ENCODE assay signal across 26 mouse cellular contexts in genomic region chr1:78231901-78232546, GRCm38 (mm10). TPM values are rescaled to one million over a fixed set of nuclear protein-coding genes. Genes with fewer than 3 reads are reported as not detected.
DNase-seq lines count a peak whose midpoint lies in the region; ATAC-seq and TF ChIP-seq lines count a peak whose summit lies in the region.
"Had no signal": no experiment of that assay in that cellular context is flagged by ENCODE, and none has a peak within 500 bp of the region (broad histone marks: within the 10 kb centered on the region; RNA-seq: fewer than 3 reads in every experiment).

No protein-coding gene starts in this region.

- H3K27me3 ChIP-seq in forebrain, postnatal 0 days (ENCODE audit: insufficient read depth, low read length): no peaks in the 10 kb centered on the region
- peaks cover 7% of the 10 kb centered on the region; the same call in 1 of the 2 replicates for H3K27me3 ChIP-seq in forebrain, embryonic 10.5 days (ENCODE audit: poor library complexity, severe bottlenecking)
- no peaks in the 10 kb centered on the region for H3K27me3 ChIP-seq in neural tube, embryonic 15.5 days (replicated peaks)
- H3K27me3 ChIP-seq in limb, embryonic 12.5 days: peaks cover 5% of the 10 kb centered on the region; the same call in 1 of the 2 replicates
- H3K27me3 ChIP-seq: hindbrain, embryonic 15.5 days; intestine, embryonic 15.5 days had no signal

- no peak overlapping the region for H3K9ac ChIP-seq in forebrain, postnatal 0 days
- no peak overlapping the region for H3K9ac ChIP-seq in neural tube, embryonic 15.5 days (replicated peaks)
- no peak overlapping the region for H3K9ac ChIP-seq in limb, embryonic 12.5 days (replicated peaks)
- H3K9ac ChIP-seq: hindbrain, embryonic 15.5 days; intestine, embryonic 15.5 days had no signal

- no peak for TF ChIP-seq CTCF in forebrain, postnatal 0 days (IDR thresholded peaks at IDR 0.05; ENCODE audit: low read depth)

- WGBS in forebrain, postnatal 0 days: 45% methylated on average over 10 of the region's 10 CpGs
- 79% methylated on average over 10 of the region's 10 CpGs for WGBS in forebrain, embryonic 10.5 days
- WGBS in neural tube, embryonic 15.5 days: 63% methylated on average over 10 of the region's 10 CpGs
- 48% methylated on average over 10 of the region's 10 CpGs for WGBS in limb, embryonic 12.5 days

- H3K4me3 ChIP-seq in forebrain, postnatal 0 days (ENCODE audit: low read depth, low read length): no peak overlapping the region
- H3K4me3 ChIP-seq in forebrain, embryonic 10.5 days: no peak overlapping the region
- H3K4me3 ChIP-seq in neural tube, embryonic 15.5 days (replicated peaks): no peak overlapping the region
- no peak overlapping the region for H3K4me3 ChIP-seq in limb, embryonic 12.5 days (replicated peaks)
- H3K4me3 ChIP-seq: gastrocnemius, adult 2 months; heart, embryonic 10.5 days; hindbrain, embryonic 15.5 days; intestine, embryonic 15.5 days; midbrain, embryonic 10.5 days had no signal

- no peak for DNase-seq in forebrain, postnatal 0 days
- no peak for DNase-seq in forebrain, embryonic 10.5 days (ENCODE audit: extremely low spot score, low spot score)
- DNase-seq in neural tube, embryonic 10.5 days (ENCODE audit: extremely low spot score, low spot score): peak; percentile 8
- DNase-seq in kidney, postnatal 36 days: no peak
- DNase-seq: adrenal gland, adult 2 months; cerebellum, adult 9-10 months; gastrocnemius, adult 2 months; kidney, adult 8-10 months; kidney, postnatal 10 days; right cerebral cortex, postnatal 14 days had no signal

- H3K9me3 ChIP-seq in forebrain, postnatal 0 days (ENCODE audit: low read length): no peaks in the 10 kb centered on the region
- H3K9me3 ChIP-seq in forebrain, embryonic 10.5 days: no peaks in the 10 kb centered on the region
- no peaks in the 10 kb centered on the region for H3K9me3 ChIP-seq in neural tube, embryonic 15.5 days (replicated peaks)
- no peaks in the 10 kb centered on the region for H3K9me3 ChIP-seq in limb, embryonic 12.5 days
- H3K9me3 ChIP-seq: heart, embryonic 10.5 days; hindbrain, embryonic 15.5 days; intestine, embryonic 15.5 days; midbrain, embryonic 10.5 days had no signal

- no peak overlapping the region for H3K27ac ChIP-seq in forebrain, postnatal 0 days (ENCODE audit: low read depth, low read length)
- H3K27ac ChIP-seq in forebrain, embryonic 10.5 days: no peak overlapping the region
- no peak overlapping the region for H3K27ac ChIP-seq in neural tube, embryonic 15.5 days (replicated peaks)
- peak overlapping the region; percentile 79 for H3K27ac ChIP-seq in limb, embryonic 12.5 days
- H3K27ac ChIP-seq: gastrocnemius, adult 2 months; heart, embryonic 10.5 days; hindbrain, embryonic 15.5 days; intestine, embryonic 15.5 days; midbrain, embryonic 10.5 days had no signal

- 0 out of 2 replicates have a peak, but pooled peaks have one; percentile 38 for ATAC-seq in forebrain, postnatal 0 days
- no peak for ATAC-seq in neural tube, embryonic 15.5 days (ENCODE audit: low FRiP score)
- ATAC-seq in limb, embryonic 12.5 days (ENCODE audit: insufficient number of reproducible peaks, insufficient read depth, low FRiP score, low TSS enrichment, low read depth): peak; percentile 20; the same call in 1 of the 2 replicates
- no peak for ATAC-seq in cerebellum, adult (ENCODE audit: insufficient number of reproducible peaks, low FRiP score, low TSS enrichment)
- ATAC-seq: intestine, embryonic 15.5 days; lung, postnatal 0 days; Patski had no signal

- no peak overlapping the region for H3K4me2 ChIP-seq in forebrain, postnatal 0 days (ENCODE audit: low read depth)
- no peak overlapping the region for H3K4me2 ChIP-seq in neural tube, embryonic 15.5 days
- no peak overlapping the region for H3K4me2 ChIP-seq in limb, embryonic 12.5 days
- H3K4me2 ChIP-seq: hindbrain, embryonic 15.5 days; intestine, embryonic 15.5 days had no signal

- no peaks in the 10 kb centered on the region for H3K36me3 ChIP-seq in forebrain, postnatal 0 days (ENCODE audit: insufficient read depth)
- no peaks in the 10 kb centered on the region for H3K36me3 ChIP-seq in forebrain, embryonic 10.5 days (replicated peaks)
- no peaks in the 10 kb centered on the region for H3K36me3 ChIP-seq in neural tube, embryonic 15.5 days
- no peaks in the 10 kb centered on the region for H3K36me3 ChIP-seq in limb, embryonic 12.5 days
- H3K36me3 ChIP-seq: heart, embryonic 10.5 days; hindbrain, embryonic 15.5 days; intestine, embryonic 15.5 days; midbrain, embryonic 10.5 days had no signal

- H3K4me1 ChIP-seq in forebrain, postnatal 0 days (ENCODE audit: insufficient read depth): no peaks in the 10 kb centered on the region
- no peaks in the 10 kb centered on the region for H3K4me1 ChIP-seq in forebrain, embryonic 10.5 days
- H3K4me1 ChIP-seq in neural tube, embryonic 15.5 days: no peaks in the 10 kb centered on the region
- H3K4me1 ChIP-seq in limb, embryonic 12.5 days (replicated peaks): peaks cover 4% of the 10 kb centered on the region; the same call in 1 of the 2 replicates
- H3K4me1 ChIP-seq: heart, embryonic 10.5 days; hindbrain, embryonic 15.5 days; intestine, embryonic 15.5 days; midbrain, embryonic 10.5 days had no signal

RNA-seq across cellular contexts. Expression of gene Pax3, which starts 35.1 kb away (rescaled TPM):
- total RNA-seq in forebrain, postnatal 0 days (2014; rRNA removed): 0.15 and 0.19 TPM in 2 replicates
- 0.04 and 0.40 TPM in 2 replicates for polyA plus RNA-seq in forebrain, postnatal 0 days (2015; fragmentation: Nextera tagmentation; extraction: Ambion mirVana)
- 12.2 and 13.0 TPM in 2 replicates for polyA plus RNA-seq in forebrain, embryonic 10.5 days (2016; fragmentation: Nextera tagmentation; extraction: Ambion mirVana)
- polyA plus RNA-seq in neural tube, embryonic 15.5 days (2015; fragmentation: Nextera tagmentation; extraction: Ambion mirVana): 2.5 and 3.4 TPM in 2 replicates
- polyA plus RNA-seq in limb, embryonic 12.5 days (2016; fragmentation: Nextera tagmentation; extraction: Ambion mirVana): 1.6 and 1.8 TPM in 2 replicates
- total RNA-seq: adrenal gland, adult 2 months; common myeloid progenitor, adult 5-6 weeks; gastrocnemius, adult 2 months; hematopoietic stem cell, adult 5-6 weeks; layer of hippocampus, adult 18-20 months; layer of hippocampus, postnatal 25 days; liver, adult 2 months had no signal
- polyA plus RNA-seq: adrenal gland, adult 2 months; intestine, embryonic 15.5 days; liver, adult 2 months; liver, embryonic 16.5 days; lung, postnatal 0 days; urinary bladder, adult 2 months had no signal

Comparison
In these comparisons a context has a peak if more than half of its experiments do, and no peak if none do; other contexts are left out.
1. ATAC-seq: peak in forebrain, postnatal 0 days (single experiment) and limb, embryonic 12.5 days (single experiment); none in neural tube, embryonic 15.5 days (single experiment) and cerebellum, adult (single experiment).